Mouse (Mus musculus): ENCODE data around the gene Twnk.
"Not testable (repeated sequence)": the region's sequence is repeated elsewhere in the genome, so short reads cannot be mapped to it uniquely, and the experiment has no call there.

Gene Twnk

DNA sequence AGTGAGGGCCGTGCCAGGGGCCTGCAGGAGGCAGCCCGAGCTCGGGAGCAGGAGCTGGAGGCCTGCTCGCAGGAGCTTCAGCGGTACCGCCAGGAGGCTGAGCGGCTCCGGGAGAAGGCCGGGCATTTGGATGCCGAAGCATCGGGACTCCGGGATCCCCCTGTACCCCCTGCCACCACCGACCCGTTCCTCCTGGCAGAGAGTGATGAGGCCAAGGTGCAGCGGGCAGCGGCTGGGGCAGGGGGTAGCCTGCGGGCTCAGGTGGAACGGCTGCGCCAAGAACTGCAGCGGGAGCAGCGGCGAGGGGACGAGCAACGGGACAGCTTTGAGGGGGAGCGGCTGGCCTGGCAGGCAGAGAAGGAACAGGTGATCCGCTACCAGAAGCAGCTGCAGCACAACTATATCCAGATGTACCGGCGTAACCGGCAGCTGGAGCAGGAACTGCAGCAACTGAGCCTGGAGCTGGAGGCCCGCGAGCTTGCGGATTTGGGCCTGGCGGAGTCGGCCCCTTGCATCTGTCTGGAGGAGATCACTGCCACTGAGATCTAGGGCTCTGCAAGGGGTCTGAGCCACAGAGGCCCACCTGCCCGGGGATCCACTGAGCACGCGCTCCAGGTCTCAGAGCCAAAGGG, 20.6 kb downstream of the Twnk start:
- no peak for DNase-seq

- no peak for DNase-seq
These were observed 21.7 kb downstream of the Twnk start for GRCm38 (mm10) chr19:45026958-45027670.

GRCm38 (mm10) chr19:45027848-45028247, 22.4 kb downstream of the Twnk start:
- no peak for DNase-seq

DNA sequence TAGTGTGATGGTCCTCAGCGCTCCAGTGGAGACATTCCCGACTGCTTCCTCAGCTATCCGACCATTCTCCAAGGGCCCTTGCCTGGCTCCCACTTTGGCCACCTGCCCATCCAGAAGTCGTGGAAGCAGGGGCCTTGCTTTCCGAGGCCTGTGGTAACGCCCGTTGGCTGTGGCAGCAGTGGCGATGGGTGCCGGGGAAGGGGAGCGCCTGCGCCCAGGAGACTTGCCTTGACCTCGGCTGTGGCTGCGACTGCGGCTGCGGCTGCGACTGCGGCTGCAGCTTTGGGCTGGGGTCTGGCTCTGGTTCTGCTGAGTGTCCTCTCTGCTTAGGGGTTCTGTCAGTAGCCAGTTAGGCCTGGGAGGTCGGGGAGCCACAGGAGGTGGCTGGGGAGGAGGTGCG, 23.3 kb downstream of the Twnk start:
- DNase-seq: no peak

- no peak for DNase-seq
These were observed 24.1 kb downstream of the Twnk start for GRCm38 (mm10) chr19:45029571-45029970.

GRCm38 (mm10) chr19:45030111-45030510, 24.6 kb downstream of the Twnk start:
- peak; percentile 76 to 81 for DNase-seq

GRCm38 (mm10) chr19:45030746-45031693, 25.6 kb downstream of the Twnk start:
- peak; percentile 87 to 90 for DNase-seq

DNA sequence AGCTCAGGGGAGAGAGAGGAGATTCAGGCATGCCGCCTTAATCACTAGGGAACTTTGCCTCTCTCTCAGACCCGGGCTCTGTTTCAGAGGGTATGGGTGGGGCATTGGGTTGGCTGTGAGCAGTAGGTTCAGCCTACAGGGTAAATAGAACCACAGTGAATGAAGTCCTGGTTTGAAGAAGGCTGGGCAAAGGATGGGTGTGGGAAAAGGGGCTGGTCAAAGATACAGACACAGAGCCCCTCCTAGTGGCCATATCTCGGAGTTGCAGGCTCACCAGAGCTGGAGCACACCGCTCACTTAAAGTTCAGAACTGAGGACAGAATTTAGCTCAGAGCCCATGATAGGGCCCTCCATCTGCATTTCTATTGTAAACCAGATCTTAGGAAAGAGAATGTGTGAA, 26.3 kb downstream of the Twnk start:
- DNase-seq: peak; percentile 85 to 86

DNA sequence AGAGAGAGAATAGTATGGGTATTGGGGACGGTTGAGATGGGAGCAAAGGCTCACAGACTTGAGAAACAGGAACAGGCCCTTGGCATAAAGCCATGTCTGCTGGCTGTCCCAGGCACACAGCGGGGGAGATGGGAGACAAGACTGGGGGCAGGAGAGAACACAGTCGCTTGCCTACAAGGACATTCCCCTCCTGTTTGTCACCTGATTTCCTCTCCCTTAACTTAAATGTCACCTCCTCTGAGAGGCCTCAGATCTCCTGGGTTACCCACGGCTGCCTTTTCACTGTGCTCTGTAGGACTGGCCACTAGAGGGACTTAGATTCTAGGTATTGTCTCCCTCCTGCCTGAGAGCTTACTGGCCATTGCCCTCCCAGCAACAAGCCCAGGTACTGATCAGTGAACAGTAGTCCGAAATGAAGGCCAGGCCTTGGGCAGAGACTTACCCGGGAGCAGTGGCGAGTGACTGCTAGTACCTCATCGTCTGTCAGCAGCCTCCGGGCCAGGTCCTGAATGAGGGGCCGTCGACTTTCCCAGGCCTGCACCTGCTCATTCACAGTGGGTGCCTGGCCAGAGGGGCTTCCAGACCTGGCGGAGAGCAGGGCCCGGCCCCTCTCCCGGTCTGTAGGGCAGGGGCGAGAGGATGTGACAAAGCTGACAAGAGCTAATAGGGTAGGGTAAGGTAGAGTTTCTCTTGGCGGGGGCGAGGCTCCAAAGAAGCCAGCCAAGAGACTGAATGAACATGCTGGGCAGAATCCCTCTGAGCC, 27.3 kb downstream of the Twnk start:
- DNase-seq: no peak

GRCm38 (mm10) chr19:45036867-45037266, 31.4 kb downstream of the Twnk start:
- no peak for DNase-seq

DNA sequence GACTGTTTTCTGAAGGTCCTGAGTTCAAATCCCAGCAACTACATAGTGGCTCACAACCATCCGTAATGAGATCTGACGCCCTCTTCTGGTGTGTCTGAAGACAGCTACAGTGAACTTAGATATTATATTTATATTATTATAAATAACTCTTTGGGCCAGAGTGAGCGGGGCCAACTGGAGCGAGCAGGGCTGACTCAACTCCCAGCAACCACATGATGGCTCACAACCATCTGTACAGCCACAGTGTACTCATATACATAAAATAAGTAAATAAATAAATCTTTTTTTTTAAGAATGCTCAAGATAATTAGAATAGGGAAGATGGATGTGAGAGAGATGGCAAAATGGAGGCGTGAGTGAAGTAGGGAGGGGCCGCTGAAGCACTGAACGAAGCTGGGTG, 32.7 kb downstream of the Twnk start:
- DNase-seq: not testable (repeated sequence)

DNA sequence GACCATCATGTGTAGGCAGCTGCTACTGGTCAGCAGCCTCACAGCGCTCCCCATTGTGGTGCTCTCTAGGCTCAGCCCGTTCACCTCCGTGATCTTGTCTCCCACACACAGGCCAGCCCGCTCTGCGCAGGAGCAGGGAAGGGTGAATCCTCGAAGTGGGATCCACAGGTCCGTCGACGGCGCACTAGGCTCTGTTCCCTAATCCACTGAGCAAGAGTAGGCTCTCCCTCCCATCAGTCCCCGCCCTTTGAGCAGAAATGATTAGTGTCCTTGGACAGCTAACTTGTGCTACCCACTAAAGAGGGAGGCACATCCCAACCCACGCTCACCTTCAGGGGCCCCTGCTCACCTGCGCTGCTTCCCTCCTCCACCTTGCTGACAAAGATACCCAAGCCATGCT, 34.8 kb downstream of the Twnk start:
- no peak for DNase-seq

- DNase-seq: no peak
These were observed 39.0 kb downstream of the Twnk start for GRCm38 (mm10) chr19:45044389-45044927.

DNA sequence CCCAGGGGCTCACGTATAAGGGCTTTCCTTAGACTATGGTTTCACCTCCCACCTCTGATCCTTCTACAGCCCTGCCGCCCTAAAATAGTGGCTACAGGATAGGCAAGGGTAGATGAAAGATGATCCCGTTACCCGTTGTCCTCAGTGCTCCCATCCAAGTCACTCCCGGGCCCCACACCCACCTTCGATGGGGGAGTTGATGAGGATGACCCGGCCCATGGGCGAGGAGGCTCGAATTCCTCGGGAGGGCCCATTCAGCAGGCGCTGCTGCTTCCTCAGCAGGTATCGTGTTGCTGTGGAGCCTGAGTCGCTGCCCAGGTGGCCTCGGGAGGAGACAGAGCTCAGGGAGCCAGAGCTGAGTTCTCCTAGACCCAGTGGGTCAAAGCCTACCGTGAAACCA, 39.8 kb downstream of the Twnk start:
- DNase-seq: no peak

DNA sequence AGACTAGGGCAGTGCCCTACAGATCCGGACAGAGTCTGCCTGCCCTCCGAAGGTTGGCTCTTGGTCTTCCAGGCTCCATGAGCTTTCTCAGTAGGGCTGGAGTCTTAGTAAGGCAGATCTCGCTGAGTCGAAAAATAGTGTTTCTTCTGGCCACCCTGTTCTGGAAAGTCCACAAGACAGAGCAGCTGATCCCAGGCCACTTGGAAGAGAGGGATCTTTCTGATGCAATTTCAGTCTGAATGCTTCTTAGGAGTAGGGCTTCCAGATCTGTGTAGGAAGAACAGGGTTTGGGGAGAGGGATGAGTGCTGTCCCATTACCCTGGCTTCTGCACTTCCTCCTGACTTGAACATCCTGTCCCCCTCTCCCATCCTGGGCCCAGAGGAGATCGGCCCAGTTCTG, 40.2 kb downstream of the Twnk start, which contains the start of gene Pdzd7:
Gene Pdzd7 (minus strand): TSS at position 67 of the 400 bp plus-strand sequence.
- DNase-seq: no peak

DNA sequence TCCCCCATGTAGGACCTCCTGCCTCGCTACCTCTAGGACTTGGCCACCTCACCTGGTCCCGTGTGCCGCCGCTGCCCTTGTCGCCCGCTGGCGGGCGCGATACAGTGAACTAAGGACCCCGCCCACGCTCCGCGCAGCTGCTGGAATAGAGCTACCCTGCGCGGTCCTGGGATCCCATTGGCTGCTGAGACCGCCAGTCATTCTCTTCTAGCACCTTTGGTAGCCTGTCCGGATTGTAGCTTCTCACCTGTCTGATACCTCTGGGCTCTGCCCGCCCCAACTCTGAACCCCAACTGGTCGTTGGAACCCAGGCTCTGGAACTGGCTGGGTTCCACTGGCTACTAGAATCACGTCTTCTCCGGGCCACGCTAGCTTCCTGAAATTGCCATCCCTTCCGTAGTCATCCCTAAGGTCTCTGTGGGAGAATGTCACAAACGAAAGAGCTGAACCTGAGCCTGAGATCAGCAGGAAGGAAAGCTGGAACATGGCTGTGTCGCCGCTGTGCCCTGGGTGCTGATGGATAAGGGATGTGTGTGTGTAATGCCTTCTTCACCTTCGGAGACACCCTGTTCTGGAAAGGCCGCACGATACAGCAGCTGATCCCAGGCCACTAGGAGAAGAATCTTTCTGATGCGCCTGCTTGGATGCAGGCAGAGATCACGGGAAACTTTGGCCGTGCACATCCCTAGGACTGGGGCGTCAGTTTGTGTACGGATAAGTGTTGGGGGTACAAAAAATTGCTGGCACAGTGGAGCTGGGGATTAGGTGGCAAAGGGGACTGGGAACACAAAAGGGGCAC, 41.3 kb downstream of the Twnk start:
- DNase-seq: peak; percentile 94 to 99

- DNase-seq: peak; percentile 96
These were observed 42.0 kb downstream of the Twnk start, which contains the start of gene Sfxn3 for GRCm38 (mm10) chr19:45047417-45047934. Sfxn3 (plus strand) TSS chr19:45047503.

DNA sequence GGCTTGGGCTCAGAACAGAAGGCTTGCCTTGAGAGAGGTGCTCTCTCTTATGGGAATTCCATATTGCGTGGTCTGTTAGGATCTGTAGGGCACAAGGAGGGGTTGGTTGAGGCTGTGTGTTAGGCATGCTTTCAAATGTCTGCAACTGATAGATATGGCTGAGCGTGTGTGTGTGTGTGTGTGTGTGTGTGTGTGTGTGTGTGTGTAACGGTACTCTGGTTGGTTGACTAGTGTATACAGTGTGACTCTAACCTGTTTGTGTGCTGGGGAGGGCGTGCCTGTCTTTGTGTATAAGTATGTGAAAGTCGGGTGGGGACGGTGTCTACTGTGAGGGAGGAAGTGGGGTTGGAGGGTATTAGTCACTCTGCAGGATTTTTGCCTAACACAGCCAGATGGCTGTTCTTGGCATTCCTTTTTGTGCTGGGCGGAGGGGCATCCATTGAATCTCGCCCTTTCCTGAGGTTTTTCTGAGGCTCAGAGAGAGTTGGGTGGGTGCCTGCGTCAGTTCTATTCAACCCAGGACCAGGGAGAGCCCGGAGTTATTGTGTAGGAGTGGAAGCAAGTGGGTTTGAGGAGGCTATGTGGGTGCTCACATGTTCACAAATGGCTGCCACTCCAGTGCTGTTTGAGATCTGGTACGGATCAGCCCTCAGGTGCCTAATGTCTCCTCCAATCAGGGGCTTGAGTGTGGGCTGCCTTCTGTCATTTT, 42.6 kb downstream of the Twnk start:
- peak; percentile 63 to 64 for DNase-seq

- DNase-seq: peak in 1 of 2 experiments; percentile 43
These were observed 43.3 kb downstream of the Twnk start for GRCm38 (mm10) chr19:45048644-45049365.

DNA sequence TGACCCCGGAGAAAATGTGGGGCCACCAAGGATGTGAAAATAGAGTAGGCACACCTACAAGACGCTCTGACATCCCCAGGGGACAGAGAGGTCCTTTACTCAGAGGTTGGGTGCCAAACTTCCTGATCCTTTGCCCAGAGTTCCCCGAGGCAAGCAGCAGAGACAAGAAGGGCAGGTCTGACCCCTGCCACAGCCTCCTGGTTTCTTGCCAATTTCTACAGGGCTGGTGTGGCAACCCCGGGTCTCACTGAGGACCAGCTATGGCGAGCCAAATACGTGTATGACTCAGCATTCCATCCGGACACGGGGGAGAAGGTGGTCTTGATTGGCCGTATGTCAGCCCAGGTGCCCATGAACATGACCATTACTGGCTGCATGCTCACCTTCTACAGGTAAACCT, 44.1 kb downstream of the Twnk start:
- DNase-seq: no peak
